Mouse (Mus musculus) brain, adult 10 weeks (tissue): ENCODE data around the gene Herc3. TPM values are rescaled to one million over a fixed set of nuclear protein-coding genes. Genes with fewer than 3 reads are reported as not detected.

Experiments used
- polyA plus RNA-seq: library from polyadenylated mRNA; stranded (reverse); fragments of 350-450 nt; fragmentation: Illumina TruSeq; extraction: RNeasy Lipid Tissue Mini Kit (QIAGEN cat#74804); gene quantifications from one replicate; pipeline ENCODE4 v1.2.3, GENCODE M21; 2015; ENCODE audit warnings: low read depth, low replicate concordance

Herc3 gene
- polyA plus RNA-seq = 125 TPM

GRCm38 (mm10) chr6:58831232-58832009 lies at the start of gene Herc3:
Herc3 (plus strand) TSS chr6:58831465.

DNA sequence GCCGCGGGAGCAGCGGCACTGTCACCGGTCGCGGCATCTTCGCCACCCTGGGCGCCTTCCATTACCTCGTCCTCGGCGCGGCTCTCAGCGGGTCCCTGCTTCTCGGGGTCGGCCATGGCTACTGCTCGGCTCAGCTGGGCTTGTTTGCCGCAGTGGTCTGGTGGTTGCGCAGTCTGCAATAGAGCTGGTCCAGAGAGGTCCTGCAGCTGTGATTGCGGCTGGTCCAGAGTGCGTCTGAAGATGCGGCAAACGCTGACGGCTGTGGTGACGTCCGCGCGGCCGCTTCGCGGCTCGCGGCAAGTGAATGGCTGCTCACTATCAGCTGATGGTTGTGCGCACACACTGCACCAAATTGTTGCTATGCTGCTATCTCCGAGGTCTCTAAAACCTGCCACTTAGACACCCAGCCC lies 75.6 kb downstream of the Herc3 start, which contains the start of gene Nap1l5:
TSS of gene Nap1l5 (minus strand) at position 225 of the 410 bp plus-strand sequence.

Other genes starting within 250 kb of the Herc3 start
- gene Abcg2, start 246.9 kb upstream of the Herc3 start, polyA plus RNA-seq = 21.8 TPM
- 611 TPM for gene Nap1l5, start 75.6 kb downstream of the Herc3 start, polyA plus RNA-seq
- 10.3 TPM for gene Fam13a, start 193.1 kb downstream of the Herc3 start, polyA plus RNA-seq